Mouse (Mus musculus): ENCODE results near the gene Aunip.

Gene Aunip

DNA sequence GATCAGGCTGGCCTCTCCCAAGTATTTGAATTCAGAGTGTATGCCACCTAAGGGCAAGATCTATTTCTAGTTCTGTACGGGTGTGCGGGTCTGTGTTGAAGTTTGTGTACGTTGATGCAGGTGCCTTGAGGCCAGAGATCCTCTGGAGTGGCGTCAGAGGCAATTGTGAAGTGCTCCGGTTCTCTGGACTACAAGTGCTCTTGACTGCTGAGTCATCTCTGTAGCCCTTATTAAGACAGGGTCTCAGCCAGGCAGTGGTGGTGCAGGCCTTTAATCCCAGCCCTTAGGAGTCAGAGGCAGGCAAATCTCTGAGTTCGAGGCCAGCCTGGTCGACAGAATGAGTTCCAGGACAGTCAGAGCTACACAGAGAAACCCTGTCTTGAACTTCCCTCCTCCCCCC, 4.8 kb downstream of the Aunip start:
- DNase-seq (ENCODE audit: low read depth) = no peak

DNA sequence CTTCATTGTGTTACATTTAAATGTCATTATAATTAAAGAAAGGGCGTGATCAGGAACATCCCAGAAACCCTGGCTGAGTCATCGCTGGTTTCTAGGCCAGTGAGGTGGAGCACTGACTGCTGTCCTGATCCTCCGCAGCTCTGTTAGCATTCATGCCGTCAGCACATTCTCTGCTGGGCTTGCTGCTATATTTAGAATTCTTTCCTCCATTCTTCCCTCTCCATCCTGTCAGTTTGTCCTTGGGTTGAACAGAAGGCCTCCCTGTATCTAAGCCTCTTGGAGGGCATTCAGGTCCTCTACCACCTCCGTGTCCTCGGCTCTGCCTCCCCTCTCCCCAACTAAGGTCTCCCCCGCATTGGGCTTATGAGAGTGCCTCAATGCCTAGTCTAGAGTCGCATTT, 6.2 kb downstream of the Aunip start:
- no peak for DNase-seq (ENCODE audit: low read depth)

DNA sequence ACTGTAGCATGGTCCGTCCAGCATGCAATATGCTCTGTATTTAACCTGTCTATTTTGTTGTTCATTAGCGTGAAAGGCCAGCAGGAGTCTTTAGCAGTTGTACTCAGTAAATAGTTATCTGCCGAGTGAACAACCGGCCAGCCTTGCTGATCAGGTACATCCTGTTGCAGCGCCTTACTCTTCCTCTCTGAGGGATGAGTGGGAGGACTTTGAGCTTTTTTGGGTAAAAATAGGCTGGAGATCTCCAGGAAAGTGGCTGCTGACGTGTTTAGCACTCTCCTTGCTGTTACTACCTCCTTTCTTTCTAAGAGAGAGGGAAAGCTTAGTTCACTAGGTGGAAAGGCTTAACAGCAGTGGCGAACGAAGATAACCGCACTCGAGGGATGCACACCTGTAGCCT, 6.9 kb downstream of the Aunip start:
- no peak for DNase-seq (ENCODE audit: low read depth)

DNA sequence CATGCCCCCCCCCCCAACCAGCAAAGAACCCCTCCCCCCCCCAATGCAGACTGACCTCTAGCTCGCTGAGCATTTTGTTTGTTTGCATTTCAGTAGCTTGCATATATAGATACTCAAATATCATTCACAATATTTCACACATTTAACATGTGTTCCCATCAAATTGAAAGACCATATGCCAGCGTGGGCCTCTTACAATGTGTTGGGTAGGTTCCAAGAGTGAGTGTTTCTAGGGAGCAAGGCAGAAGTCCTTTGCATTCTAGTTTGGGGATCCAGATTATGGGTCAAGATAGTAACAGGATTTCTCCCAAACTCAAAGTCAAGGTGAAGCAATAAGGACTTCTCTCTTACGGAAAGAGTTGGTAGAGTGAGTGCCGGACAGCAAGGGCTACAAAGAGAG, 7.7 kb downstream of the Aunip start:
- no peak for DNase-seq (ENCODE audit: low read depth)

DNA sequence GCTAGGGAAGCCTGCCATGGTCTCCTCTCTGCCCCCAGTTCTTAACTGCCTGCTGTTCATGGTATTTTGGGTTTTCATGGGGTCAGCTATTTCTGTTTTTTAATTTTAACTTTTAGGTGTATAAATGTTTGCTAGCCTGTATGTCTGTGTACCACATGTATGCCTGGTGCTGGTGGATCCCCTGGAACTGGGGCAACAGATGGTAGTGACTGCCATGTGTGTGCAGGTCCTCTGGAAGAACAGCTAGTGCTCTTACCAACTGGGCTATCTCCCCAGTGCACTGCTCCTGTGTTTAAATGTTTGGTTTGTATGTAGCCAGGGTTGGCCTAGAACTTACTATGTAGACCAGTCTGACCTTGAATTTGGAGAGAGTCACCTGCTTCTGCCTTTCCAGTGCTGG, 8.5 kb downstream of the Aunip start:
- DNase-seq (ENCODE audit: low read depth) = no peak

DNA sequence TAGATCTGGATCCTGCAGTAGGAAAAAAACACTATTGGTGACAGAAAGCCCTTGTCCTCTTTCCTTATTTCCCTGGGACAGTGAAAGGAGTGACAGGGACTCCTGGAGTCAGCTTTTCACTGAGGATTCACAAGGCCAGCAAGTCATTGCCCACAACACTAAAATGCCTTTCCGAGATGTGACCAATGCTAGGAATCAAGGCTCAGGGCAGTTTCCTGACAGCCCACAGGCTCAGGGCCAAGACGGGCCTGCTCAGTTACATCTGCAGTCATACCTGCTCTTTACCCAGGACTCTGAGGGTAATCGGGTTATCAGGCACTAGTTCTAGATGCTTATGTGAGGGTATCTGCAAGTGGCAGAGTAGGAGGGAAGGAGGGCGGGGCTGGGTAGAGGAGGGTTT, 12.6 kb downstream of the Aunip start:
- DNase-seq (ENCODE audit: low read depth) = no peak

DNA sequence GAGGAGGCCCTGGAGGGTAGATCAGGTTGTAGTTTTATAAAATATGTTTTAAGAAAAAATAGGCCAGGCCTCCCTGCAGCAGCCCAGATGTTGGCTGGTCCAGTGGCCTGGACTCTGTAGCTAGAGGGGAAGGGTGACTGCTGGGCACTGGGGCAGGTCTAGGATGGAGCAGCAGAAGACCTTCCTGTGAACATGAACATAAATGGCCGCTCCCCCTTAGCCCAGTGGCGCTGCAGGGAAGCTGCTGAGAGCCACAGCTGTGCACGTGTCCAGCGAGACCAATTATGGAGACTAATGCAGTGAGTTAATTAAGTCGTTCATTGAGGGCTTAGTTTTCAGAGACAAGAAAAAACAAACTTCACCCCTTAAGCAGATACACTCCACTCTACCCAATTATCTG, 15.0 kb downstream of the Aunip start:
- no peak for DNase-seq (ENCODE audit: low read depth)

DNA sequence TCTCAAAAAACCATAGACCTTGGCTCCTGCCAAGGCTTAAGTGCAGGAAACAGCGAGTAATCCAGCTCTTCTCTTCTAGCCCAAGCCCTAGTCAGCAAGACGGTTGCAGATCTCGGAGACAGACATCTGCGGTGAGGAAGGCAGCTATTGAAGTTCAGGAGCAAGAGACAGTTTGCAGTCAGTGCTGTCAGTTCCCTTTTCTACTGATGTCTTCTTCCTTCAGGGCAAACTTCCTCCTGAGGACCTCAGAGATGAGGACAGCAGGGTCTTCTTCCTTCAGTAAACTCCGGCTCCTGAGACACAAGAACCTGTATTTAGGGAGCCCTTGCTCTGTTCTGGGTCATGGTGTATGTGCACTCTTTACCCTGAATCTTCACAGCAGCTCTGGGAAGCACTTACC, 15.4 kb downstream of the Aunip start:
- DNase-seq (ENCODE audit: low read depth) = no peak

DNA sequence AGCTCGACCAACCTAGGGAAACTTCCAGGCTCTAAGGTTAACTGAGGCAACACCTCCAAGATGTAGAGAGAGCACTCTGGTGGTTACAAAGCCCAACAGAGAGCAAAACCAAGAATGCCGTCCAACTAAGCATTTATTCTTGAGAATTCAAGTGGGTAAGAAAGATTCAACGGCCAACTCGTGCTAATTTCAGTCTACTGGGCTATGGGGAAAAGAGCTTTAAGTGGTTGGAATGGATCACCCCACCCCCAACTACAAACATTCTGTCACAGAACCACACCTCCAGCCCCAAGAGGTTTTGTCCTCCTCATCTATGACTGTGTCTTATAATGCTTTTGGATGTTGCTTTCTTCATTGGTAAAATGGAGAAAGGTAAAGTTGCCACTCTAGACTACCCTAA, 22.1 kb downstream of the Aunip start:
- no peak for DNase-seq (ENCODE audit: low read depth)

DNA sequence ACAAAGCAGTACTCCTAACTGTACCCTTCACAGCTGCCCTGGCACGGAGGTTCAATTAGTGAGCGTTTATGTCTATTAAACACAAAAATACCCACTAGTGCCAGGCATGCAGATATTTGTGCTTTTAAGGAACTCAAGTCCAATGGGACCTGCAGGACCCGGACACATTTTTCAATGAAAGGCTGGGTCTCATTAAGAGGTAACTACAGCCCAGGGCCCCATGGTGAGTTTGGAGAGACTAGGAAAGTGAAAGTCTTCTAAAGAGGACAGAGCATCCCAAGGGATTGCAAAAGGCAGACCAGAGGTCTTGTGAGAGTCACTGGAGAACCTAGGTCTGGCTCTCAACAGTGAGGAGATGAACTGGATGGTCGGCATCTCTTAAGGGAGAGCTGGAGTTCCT, 22.6 kb downstream of the Aunip start:
- no peak for DNase-seq (ENCODE audit: low read depth)

DNA sequence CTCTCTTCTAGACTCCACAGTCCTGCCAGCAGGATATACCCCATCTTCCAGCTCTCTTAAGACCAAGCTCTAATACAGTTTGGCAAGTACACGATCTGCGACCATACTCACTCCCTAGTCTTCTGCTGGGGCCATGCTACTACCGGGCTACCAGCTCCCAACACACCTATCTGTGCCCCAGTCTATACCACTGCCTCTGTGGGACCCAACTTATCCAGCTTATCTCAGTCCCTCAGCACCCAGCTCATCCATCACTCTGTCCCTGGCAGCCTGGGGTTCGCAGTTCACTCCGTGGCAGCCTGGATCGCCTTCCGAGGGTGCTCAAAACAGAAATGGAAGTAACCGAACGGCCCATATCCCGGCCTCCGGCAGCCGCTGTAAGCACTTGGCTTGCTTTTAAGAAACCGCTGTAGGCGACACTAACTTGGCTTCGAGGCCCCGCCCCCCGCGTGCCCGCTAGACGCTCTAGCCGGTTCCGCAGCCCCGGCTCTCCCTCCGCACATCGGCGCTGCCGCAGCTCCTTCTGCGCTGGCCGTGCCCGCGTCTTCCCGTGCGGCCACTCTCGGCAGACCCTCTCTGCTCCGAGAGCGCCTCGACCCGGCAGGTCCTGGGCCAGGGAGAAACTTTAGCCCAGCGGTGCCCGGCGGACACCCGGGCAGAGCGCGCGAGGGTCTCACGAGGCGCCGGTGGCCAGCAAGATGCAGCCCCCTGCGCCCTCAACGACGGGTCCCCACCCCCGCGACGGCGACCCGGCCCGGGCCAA, 23.5 kb downstream of the Aunip start:
- peak; percentile 64 for DNase-seq (ENCODE audit: low read depth)

DNA sequence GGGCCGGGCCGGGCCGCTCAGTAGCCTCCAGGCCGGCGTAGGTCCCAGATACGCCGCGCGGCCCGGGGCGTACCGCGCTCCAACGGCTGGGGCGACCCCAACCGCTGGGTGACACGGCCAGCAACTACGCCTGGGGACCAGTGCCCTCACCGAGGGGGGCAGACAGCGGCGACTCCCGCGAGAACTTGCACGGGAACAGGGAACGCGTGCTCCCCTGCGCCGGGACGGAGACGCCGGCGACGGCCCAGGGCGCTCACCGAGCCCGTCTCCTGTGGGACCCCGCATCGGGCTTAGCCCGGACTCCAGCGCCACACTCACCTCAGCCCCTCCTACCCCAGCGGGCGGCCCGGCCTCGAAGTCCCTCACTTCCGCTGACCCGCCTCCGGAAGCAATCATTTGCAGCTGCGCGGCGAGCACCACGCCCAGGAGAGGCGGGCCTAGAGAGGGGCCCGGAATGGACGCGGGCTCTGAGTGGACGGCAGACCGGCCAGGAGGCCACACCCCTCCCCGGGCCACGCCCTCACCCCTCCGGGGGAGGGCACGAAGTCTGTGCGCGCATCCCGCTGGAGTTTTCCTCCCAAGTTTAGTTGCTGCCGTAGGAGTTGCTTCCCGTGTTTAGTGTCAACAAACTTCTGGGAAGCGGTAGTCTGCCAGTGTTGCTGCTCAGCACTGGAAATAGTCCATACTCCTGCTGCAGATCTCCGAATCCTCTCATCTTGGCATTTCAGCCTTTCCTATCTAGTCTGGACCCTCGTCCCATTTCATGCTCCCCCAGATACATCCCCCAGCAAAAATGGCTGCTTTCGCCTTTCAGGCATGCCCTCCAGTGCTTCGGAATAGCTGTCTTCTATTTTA, 24.4 kb downstream of the Aunip start, which contains the start of gene Mtfr1l:
Gene Mtfr1l (minus strand): TSS at position 456 of the 855 bp plus-strand sequence.
- peak; percentile 96 for DNase-seq (ENCODE audit: low read depth)

DNA sequence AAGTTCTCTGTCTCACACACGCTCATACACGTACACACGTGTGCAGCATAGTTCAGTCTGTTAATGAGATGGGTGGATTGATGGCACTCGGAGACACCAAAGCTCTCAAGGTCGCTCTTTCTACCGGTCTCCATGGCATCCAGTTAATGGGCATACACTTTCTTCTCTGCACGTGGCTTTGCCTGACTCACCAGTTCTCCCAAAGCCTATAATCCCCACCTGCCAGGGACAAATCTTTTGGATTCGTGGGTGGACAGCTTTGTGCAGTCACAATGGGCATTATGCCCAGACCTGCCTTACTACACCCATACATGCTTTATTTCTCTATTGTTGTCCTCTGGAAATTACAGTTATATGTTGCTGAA, 25.0 kb downstream of the Aunip start:
- DNase-seq (ENCODE audit: low read depth) = peak; percentile 51

DNA sequence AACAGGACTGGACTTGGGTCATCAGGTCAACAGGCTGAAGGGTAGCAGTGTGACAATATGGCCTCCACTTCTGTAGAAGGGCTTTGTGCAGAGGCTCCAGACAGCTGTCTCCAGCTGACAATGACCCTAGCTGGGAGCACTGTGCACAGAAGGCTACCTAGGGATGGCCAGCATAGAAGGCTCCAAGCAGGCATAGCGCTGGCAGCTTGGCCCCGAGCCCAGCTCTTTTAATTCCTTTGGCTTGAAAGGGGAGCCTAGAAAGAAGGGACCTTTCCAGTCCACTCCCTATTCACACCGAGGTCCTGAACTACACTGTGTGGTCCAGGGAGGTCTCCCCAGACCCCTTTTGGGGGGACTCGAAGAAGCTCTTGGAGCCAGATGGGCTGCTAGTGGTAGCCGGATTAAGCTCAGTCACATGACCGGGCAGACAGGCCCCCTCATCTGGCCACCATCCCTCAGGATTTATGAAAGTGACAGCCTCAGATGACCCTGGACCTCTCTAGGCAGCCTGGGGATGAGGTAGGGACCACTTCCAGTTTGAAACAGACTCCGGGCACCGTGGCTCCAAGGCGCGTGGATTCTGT, 28.3 kb downstream of the Aunip start:
- DNase-seq (ENCODE audit: low read depth) = no peak

DNA sequence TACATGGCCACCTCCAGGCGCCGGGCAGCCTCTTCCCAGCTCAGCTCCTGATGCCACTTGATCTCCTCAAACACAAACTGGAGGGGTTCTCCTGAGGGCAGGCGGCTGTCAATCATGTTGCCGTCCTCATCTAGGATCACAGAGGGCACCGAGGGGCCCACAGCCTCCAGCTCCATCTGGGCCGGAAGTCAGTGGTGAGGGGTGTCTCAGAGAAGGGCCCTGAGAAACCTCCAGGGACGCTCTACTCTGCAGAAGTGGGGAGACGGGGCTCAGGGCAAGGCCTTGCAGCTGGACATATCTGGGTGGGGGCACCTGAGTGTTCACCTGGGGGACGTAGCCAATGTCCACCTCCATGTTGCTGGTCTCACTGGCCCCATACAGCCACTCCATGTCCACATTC, 31.9 kb downstream of the Aunip start:
- no peak for DNase-seq (ENCODE audit: low read depth)

DNA sequence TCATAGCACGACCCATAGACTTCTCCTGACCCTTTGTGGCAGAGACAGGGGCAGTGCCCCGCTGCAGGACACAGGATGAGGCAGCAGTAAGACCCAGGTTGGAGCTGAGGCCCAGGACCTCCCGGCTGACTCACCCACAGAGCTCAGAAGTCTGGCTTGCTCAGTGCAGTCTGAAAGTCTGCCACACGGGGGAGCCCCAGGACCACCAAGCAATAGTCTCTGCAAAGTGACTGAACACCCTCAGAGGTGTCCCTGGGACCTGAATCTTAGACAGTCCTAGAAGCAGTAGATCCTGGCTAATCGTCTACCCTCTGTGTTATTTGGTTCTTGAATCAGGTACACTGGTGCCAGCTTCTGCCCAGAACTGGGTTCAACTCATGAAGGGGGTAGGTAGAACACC, 32.5 kb downstream of the Aunip start:
- DNase-seq (ENCODE audit: low read depth) = peak; percentile 93

DNA sequence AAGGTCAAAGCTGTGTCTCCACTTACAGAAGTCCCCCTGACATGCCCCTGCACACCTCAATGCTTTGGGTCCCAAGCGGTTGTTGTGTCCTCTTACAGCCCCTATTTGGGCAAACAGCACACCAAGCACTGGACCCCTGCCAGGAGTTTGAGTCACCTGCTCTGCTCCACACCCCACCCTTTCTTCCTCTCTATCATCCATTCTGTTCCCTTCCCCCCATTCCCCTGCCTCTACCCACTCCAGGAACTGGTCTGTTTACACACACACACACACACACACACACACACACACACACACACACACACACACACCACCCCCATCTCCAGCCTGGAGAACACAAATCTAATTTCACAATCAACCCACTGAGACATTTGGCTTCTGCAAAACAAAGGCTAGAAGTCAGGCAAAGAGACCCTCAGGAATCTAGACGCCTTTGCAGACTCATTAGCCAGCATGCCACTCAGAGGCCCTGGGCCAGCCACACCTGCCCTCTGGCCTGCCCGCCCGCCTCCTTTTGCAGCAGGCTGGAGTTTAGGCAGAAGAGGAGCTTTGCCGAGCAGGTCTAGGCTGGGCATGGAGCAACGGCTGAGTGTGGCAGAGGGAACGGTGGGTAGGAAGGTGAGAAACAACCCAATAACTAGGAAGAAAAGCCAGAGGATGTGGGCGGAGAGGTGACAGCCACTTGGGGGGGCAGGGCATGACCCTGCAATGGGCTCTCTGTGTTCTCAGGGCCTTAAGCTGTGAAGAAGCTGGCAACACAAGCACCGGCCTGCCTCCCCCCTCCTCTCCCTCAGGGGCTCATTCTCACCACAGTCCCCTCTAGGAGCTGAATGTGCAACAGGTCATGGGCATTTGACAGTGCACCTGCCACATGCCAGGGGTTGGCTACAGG, 36.3 kb downstream of the Aunip start:
- peak; percentile 77 for DNase-seq (ENCODE audit: low read depth)

DNA sequence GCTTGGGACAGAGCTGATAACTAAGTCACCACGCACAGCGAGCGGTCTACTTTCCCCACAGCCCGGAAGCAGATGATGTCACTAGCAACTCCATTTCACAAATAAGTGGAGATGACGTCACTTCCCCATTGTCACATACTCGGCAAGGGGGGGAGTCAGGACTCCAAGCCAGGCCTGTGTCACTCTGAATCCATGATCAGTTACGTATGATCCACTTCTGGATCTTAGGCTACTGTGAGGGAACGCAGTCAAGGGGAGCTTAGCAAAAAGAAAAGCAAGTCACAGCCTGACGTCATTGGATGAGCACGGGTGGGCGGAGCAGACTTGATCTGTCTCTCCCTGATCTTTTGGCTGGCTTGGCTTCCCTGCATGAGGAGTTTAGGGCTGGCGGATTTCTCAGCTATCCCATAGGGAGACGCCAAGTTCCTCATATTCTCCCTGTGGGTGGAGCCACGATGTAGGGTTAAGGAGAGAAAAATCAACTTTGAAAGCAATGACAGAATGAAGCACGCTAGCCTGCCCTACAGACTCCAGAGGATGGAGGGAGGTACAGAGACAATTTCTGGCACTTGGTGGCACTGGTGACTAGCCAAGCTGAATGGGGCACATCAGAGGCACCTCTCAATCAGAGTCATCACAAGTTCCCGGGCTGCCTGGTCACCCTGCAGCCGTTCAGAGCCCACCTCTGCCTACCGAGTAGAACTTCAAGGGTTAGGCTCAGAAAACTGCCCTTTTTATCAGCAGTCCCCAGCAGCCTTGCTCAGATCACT, 37.6 kb downstream of the Aunip start:
- peak; percentile 20 for DNase-seq (ENCODE audit: low read depth)

DNA sequence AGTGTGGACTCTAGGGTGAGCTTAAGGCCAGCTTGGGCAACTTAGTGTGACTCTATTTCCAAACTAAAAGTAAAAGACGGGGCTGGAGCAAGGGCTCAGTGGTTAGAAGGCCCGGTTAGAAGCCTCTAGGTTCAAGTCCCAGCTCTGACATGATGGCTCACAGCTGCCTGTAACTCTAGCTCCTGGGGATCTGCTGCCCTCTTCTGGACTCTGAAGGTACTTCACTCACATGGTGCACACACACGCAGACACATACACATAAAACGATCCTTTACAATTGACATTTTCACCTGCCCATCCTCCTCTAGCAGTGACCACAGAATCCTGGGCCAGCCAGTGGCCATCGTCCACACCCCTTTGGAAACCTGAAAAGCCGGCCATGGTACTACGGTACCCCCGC, 39.1 kb downstream of the Aunip start:
- DNase-seq (ENCODE audit: low read depth) = peak; percentile 23

DNA sequence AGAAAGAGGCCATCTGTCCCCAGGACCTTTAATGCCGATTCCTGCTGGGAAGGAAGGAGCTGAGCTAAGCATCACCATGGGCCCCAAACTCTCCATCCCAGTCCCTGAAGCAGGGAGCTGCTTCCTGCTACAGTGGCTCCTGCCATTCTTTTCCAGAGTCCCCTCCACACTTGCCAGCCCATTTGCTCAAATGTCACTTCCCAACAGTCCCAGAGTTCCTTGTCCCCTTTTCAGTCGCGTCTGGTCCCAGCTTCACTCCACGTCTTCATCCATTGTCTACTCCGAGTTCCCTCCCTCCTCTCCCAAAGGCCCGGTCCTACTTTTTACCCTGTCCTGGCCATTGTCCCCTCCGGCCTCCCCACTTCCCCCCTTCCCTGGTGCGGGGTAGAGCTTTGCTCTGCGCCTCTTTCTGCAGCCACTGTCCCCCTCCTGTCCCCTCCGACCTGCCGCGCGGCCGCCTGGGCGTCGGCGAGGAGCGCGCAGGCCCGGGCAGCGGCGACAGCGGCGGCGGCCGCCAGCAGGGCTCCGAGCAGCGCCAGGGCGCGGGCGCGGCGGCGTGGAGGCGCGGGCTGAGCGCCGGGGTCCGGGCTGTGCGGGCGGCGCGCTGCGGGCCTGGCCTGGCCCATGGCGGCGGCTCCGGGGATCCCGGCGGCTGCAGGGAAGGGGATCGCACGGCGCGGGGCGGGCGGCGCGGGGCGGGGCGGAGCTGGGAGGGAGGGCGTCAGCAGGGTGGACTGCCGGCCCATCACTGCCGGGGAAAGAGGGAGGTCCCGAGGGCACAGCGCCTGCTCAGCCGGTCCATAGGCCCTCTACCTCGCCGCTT, 40.9 kb downstream of the Aunip start, which contains the start of gene Selenon:
Gene Selenon (minus strand): TSS at position 673 of the 823 bp plus-strand sequence.
- DNase-seq (ENCODE audit: low read depth) = peak; percentile 83
